Mouse (Mus musculus) erythroblast, embryonic 14.5 days (primary cell): ENCODE data around the gene Creb3l4.
"Not testable (repeated sequence)": the region's sequence is repeated elsewhere in the genome, so short reads cannot be mapped to it uniquely, and the experiment has no call there.

Experiments used
- GATA1 ChIP-seq: IDR thresholded peaks from 2 replicates; pipeline ENCODE4 v1.6.1; 2012; ENCODE audit warnings: low read length, inconsistent platforms, mixed read lengths
- TAL1 ChIP-seq: IDR thresholded peaks from 3 replicates; pipeline ENCODE4 v1.6.1; 2012; ENCODE audit warnings: low read length, inconsistent platforms, mixed read lengths

GRCm38 (mm10) chr3:90251731-90252226 lies 8.5 kb upstream of the Creb3l4 start:
- TF ChIP-seq GATA1, TAL1: not testable (repeated sequence)
